Mouse (Mus musculus) kidney, postnatal 36 days (tissue): ENCODE measurements around the gene Gfod1.

Source experiments
- DNase-seq, 2 experiments: peaks; one replicate each; pipeline ENCODE4 v3.0.0; 2021 to 2022; ENCODE audit warnings: mixed read lengths in 2 of 2

Gfod1 gene

DNA sequence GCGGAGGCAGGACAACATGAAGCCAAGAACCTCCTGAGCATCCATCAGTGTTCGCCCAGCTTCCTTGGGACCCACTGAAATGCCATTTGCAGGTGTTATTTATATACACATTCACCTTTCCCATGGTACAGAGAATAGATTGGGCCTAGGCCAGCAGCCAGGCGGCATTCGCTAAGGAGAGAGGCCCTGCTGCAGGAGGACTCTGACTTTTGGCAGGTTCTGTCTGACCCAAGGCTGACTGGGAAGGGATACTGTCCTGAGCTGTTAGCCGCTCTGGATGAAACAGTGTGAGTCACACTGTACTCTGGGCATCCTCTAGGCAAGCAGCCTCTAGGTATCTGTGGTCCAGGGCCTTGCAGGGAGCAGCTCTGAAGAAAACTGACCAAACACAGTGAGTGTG lies 6.4 kb downstream of the Gfod1 start:
- no peak for DNase-seq

GRCm38 (mm10) chr13:43296140-43296805 lies 7.7 kb downstream of the Gfod1 start:
- no peak for DNase-seq

GRCm38 (mm10) chr13:43295684-43296083 lies 8.3 kb downstream of the Gfod1 start:
- no peak for DNase-seq

- no peak for DNase-seq
Observed at GRCm38 (mm10) chr13:43294957-43295590, 8.9 kb downstream of the Gfod1 start.

DNA sequence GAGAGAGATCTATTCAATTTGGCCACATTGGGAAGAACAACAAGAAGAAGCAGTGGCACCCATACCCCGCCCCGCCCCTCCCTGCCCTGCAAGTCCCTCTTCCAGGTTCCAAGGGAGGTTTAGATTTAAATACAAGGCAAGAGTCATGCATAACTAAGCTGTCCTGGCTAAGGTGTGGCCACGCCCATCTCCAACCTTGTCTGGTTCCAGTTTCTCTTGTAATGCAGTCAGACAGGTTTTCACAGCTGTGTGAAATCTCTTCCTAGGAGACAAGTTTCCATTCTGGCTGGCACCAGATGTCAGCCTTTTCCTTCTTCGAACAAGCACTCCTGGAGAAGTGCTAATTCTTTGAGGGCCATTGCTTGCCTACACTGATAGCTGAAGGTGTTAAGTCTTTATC lies 11.1 kb downstream of the Gfod1 start:
- DNase-seq, result peak; percentile 66 to 79

DNA sequence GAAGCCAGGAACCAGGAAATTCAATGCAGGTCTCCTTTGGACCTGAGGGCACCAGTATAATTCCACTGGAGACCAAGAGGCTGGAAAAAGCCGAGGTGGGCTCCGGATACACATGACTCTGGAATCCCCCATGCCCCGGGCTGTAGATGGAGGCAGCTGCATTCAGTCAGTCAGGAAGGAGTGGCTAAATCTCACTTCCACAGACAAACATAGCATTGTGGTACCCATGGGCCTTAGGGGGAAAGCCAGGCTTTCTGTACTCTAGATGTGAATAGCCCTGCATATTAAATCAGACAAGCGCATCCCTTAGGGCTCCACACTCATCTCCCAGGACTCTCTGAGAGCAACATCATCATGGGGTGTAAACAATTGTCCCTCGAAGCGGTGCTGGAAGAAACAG lies 14.9 kb downstream of the Gfod1 start:
- DNase-seq, result no peak

GRCm38 (mm10) chr13:43288444-43288843 lies 15.5 kb downstream of the Gfod1 start:
- no peak for DNase-seq

DNA sequence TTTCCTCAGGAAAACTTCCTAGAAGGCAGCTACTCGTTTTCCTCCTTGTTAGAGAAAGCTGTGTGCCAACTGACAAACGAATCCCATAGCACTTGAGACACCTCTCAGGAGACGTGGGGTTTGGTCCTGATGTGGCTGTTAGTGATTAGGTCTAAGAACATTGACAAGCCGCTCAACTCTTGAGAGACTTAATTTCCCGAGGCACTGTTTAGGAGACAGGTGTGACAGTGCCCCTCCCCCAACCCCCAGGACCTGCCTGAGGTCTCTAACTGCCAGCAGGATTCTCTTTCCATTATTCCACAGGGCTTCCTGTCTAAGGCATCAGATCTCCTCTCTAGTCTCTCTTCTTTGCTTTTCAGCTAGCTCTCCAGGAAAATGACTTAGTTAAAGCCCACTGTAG lies 15.9 kb downstream of the Gfod1 start:
- no peak for DNase-seq

DNA sequence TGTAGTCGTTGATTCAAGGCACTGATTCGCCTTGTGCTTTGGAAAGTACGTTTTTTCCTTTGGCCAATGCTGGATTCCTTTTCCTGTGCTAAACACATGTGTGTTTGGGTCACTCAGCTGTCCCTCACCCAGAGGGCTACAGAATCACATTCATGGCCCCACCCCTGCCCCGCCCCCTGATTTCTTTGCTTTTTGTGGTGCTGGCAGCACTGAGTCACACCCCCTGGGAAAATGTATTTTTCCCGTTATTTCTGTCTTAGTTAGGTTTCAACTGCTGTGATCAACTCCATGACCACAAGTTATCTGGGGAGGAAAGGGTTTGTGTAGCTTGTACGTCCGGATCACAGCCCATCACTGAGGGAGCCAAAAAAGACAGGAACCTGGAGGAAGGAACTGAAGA lies 17.1 kb downstream of the Gfod1 start:
- no peak for DNase-seq

GRCm38 (mm10) chr13:43284711-43285151 lies 19.2 kb downstream of the Gfod1 start:
- DNase-seq, result no peak

DNA sequence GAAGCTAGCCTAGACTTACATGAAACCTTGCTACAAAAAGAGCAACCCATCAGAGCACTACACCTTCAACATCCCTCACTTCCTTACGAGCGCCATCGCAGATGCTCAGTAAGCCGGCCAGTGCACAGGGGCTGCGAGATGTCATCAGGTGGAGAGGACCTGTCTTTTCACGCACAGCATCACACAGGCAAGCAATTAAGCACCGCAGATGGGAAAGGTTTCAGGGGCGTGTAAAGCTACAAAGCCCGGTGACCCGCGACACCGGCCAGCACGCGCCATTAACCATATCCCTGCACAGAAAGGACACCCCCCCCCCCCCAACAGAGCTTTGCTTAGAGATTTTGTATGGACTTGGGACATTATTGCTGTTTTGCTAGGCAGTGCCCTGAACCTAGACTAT lies 30.1 kb downstream of the Gfod1 start:
- DNase-seq, result no peak

DNA sequence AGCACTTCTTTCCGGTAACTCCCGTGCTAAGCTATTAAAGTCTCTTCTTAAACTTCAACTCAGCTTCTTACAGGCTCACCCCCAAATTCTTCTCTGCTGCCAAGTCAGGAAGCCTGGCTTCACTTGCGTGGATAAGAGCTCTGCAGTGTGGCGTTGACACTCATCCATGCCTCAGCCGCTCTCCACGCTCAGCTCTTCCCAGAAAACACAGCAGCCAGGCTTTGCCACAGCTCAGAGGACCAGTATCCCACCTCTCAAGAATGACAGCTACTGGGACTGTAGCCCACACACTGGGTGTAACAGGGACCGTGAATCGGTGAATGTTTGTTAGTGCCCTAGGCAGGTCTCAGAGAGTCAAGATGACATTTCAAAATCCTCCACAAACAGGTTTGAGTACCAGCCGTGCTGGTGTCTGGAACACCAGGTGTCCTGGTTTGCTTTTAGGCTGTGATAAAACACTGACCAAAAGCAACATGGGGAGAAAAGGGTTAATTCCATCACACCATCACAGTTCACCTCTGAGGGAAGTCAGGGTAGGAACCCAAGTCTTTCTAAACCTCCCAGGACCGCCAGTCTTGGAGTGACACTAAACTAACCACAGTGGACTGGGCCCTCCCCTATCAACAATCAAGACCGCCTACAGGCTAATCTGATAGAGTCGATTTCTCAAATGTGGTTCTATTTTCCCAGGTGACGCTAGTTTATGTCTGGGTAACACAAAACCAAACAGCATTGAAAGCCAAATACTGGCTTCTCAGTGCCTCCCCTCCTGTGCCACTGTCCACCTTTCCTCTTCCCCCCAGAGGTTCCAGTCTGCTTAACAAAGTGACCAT lies 31.5 kb downstream of the Gfod1 start:
- DNase-seq, result no peak

- DNase-seq, result peak; percentile 26 to 35
Observed at GRCm38 (mm10) chr13:43271481-43271880, 32.5 kb downstream of the Gfod1 start.

- DNase-seq, result no peak
Observed at GRCm38 (mm10) chr13:43270220-43270597, 33.8 kb downstream of the Gfod1 start.

DNA sequence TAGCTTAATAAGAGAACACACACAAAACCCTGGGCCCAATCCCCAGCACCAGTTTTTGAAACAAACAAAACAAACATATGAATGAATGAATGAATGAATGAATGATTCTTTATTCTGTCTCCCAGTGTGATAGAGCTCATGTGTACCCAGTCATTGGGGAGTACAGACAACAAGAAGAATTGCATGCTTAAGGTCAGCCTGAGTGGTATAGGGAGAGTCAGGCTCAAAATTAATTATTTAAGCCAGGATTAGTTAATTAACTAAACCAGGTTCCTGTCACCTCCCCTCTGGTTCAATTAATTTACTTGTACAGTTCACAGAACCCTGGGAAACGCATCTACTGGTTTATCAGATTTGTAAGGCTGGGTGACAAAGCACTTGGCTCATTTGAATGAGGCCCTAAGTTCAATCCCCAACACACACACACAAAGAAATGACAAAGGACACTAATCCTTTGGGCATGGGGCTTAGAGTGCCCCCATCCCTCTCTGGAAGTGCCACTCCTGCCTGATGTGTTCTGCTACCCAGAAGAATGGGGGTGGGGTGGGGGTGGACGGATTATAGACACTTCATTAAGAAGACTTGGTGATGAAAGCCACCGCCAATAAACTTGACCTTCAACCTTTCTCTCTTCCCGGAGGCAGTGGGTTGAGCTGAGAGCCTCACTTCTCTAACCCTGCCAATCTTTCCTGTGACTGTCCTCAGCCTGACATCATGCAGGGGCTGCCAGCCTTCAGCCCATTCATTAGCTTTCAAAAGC lies 34.3 kb downstream of the Gfod1 start:
- DNase-seq, result no peak

- no peak for DNase-seq
Observed at GRCm38 (mm10) chr13:43268539-43269327, 35.2 kb downstream of the Gfod1 start.

- DNase-seq, result no peak
Observed at GRCm38 (mm10) chr13:43267902-43268301, 36.1 kb downstream of the Gfod1 start.

- DNase-seq, result no peak
Observed at GRCm38 (mm10) chr13:43267216-43267615, 36.8 kb downstream of the Gfod1 start.

DNA sequence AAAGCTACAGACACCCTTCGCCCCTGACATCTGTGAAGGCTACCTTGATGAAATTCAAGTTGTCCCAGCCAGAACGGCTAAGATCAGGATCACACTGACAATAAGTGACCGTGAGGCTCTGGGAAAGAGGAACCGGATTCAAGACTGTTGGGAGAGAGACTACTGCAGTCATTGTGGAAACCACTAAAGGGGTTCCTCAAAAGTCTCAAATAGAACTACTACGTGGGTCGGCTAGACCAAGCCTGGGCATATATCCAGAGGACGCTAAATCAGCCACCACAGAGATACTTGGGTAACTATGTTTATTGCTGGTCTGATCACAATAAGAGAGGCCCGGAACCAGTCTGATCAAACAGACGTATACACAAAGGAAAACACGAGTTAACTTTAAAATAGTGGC lies 37.6 kb downstream of the Gfod1 start:
- DNase-seq, result no peak

GRCm38 (mm10) chr13:43265116-43265515 lies 38.9 kb downstream of the Gfod1 start:
- DNase-seq, result no peak

GRCm38 (mm10) chr13:43263646-43264045 lies 40.3 kb downstream of the Gfod1 start:
- DNase-seq, result no peak

- no peak for DNase-seq
Observed at GRCm38 (mm10) chr13:43262114-43262739, 41.7 kb downstream of the Gfod1 start.
